Mouse (Mus musculus) cortical plate, adult 2 months (tissue): ENCODE results near the gene Cbln3.

Source experiments
- CTCF ChIP-seq: fragments of 200-500 bp; IDR thresholded peaks from 2 replicates; pipeline ENCODE4 v1.5.1; 2011; ENCODE audit warnings: mild to moderate bottlenecking, control low read depth, low read length; ENCODE audit not compliant: insufficient read depth; ENCODE audit errors: extremely low read depth
- POLR2A ChIP-seq: fragments of 200-500 bp; IDR thresholded peaks from 2 replicates; pipeline ENCODE4 v1.6.1; 2011; ENCODE audit warnings: mild to moderate bottlenecking, low read length, control low read depth; ENCODE audit not compliant: insufficient read depth; ENCODE audit errors: extremely low read depth

DNA sequence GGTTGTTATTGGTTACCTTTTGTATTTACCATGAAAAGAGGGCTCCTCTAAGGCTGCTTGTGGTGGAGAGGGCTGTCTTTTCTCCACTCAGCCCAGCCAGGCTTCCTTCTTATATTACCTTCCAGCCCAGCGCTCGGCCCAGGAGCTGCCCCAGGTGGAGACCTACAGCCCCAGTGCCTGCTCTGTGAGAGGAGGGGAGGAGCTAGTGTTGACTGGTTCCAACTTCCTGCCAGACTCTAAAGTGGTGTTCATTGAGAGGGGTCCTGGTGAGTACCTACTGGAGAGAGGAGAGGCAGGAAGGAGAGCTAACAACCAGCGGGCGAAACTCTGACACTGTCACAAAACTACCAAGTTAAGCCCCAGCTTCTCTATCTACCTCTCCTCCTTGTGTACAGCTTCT, 53.9 kb downstream of the Cbln3 start:
- TF ChIP-seq POLR2A (no peak), CTCF (no peak)
